8 mouse cellular contexts compared by ENCODE assay signal in the genomic region with DNA sequence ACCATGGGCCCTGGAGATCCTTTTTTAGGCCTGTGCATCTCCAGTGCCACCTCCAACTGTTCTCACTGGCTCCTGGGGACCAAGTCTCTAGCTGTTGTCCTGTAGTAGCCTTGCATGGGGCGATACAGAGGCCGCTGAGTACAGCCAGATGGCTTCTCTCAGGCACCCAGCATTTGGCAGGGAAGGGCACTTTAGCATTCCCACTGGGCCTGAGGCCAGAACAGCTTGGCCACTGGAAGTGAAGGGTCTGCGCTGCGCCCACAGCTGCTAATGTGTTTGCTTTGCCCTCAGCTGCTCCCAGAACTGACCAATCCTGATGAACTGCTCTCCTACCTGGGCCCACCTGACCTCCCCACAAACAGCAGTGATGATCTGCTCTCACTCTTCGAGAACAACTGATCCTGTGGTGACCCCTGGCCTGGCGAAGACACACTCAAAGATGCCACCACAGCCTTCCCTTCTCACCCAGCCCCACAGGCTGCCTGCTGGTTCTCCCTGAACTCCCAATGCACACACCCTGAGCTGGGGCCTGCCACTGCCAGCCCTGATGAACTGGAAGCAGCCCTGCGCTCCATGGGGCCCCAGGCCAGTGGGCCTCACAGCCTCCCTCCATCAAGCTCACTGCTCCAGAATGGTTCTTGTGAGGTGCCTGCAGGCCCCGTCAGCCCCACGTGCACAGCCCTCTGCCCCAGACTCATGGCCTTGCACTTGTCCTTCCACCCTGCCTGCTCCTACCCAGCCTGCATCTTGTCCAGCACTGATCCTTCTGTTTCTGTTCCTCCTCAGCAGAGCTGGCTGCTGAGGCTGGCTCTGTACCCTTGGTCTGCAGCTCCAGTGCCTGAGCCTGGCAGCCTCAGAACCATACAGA. TPM values are rescaled to one million over a fixed set of nuclear protein-coding genes. Genes with fewer than 3 reads are reported as not detected.
A peak's percentile ranks its signal among the peaks of the same experiment; 100 is the strongest.
DNase-seq lines count a peak whose midpoint lies in the region; ATAC-seq lines count a peak whose summit lies in the region.

No protein-coding gene starts in this region.

- no peaks in the 10 kb centered on the region for H3K9me3 ChIP-seq in megakaryocyte, embryonic 14.5 days

- peak overlapping the region; percentile 8 for H3K4me3 ChIP-seq in megakaryocyte, embryonic 14.5 days (replicated peaks)

- peak; percentile 64 to 80 for DNase-seq in adrenal gland, adult (ENCODE audit: inconsistent age in 2 of 2, low spot score in 1 of 2)
- no peak for DNase-seq in adrenal gland, postnatal 4 days (ENCODE audit: low spot score in 2 of 2)
- DNase-seq in heart, postnatal 14 days: peak; percentile 49 to 75
- peak; percentile 73 for DNase-seq in lung, postnatal 14 days
- DNase-seq in spleen, postnatal 36 days (ENCODE audit: low spot score in 2 of 2): no peak
- DNase-seq in thymus, postnatal 14 days: no peak

- peaks cover 73% of the 10 kb centered on the region for H3K36me3 ChIP-seq in megakaryocyte, embryonic 14.5 days (replicated peaks; ENCODE audit: low read length)

- H3K27me3 ChIP-seq in megakaryocyte, embryonic 14.5 days (replicated peaks): no peaks in the 10 kb centered on the region

- no peak for ATAC-seq in megakaryocyte, adult 5-6 weeks (ENCODE audit: poor library complexity, severe bottlenecking)

- intact Hi-C loops in heart, postnatal 14 days (cut with DNase I): no loop called here

- H3K4me1 ChIP-seq in megakaryocyte, embryonic 14.5 days: peaks cover 87% of the 10 kb centered on the region

RNA-seq across cellular contexts. Expression of gene Ppia, which starts 10.3 kb away (rescaled TPM):
- 1,000 to 10,000 TPM; 1,693 to 1,728 TPM for total RNA-seq in adrenal gland, postnatal 4 days (2021)
- polyA plus RNA-seq in megakaryocyte, embryonic 14.5 days (2012; ENCODE audit: insufficient read depth, low replicate concordance): 18.2 and 172 TPM in 2 replicates
- total RNA-seq in megakaryocyte, adult 5-6 weeks (2015): 3,541 and 3,784 TPM in 2 replicates
- total RNA-seq in megakaryocyte, adult 5-6 weeks (2017): 1,457 and 1,607 TPM in 2 replicates
- total RNA-seq in heart, postnatal 14 days (2021): 100 to 1,000 TPM; 500 to 603 TPM

RNA-seq across cellular contexts. Expression of gene Zmiz2, which starts 16.1 kb away (rescaled TPM):
- total RNA-seq in adrenal gland, postnatal 4 days (2021): 10 to 100 TPM; 62.4 to 67.1 TPM
- 225 and 608 TPM in 2 replicates for polyA plus RNA-seq in megakaryocyte, embryonic 14.5 days (2012; ENCODE audit: insufficient read depth, low replicate concordance)
- 37.8 and 39.0 TPM in 2 replicates for total RNA-seq in megakaryocyte, adult 5-6 weeks (2015)
- 7.9 and 12.6 TPM in 2 replicates for total RNA-seq in megakaryocyte, adult 5-6 weeks (2017)
- total RNA-seq in heart, postnatal 14 days (2021): 10 to 100 TPM; 41.1 to 42.5 TPM

RNA-seq across cellular contexts. Expression of gene H2afv, which starts 39.3 kb away (rescaled TPM):
- total RNA-seq in adrenal gland, postnatal 4 days (2021): 100 to 1,000 TPM; 105 to 130 TPM
- polyA plus RNA-seq in megakaryocyte, embryonic 14.5 days (2012; ENCODE audit: insufficient read depth, low replicate concordance): 23.2 and 32.7 TPM in 2 replicates
- total RNA-seq in megakaryocyte, adult 5-6 weeks (2015): 235 and 240 TPM in 2 replicates
- total RNA-seq in megakaryocyte, adult 5-6 weeks (2017): 173 and 184 TPM in 2 replicates
- total RNA-seq in heart, postnatal 14 days (2021): 10 to 100 TPM; 57.1 to 59.4 TPM

Comparison
In these comparisons a context has a peak if more than half of its experiments do, and no peak if none do; other contexts are left out.
1. DNase-seq: peak in adrenal gland, adult (2 of 2), heart, postnatal 14 days (2 of 2) and lung, postnatal 14 days (single experiment); none in adrenal gland, postnatal 4 days (0 of 2), spleen, postnatal 36 days (0 of 2) and thymus, postnatal 14 days (single experiment).